Mouse (Mus musculus) spleen, adult 2 months (tissue): ENCODE measurements around the gene Chrnb4.

Source experiments
- CTCF ChIP-seq: fragments of 200-500 bp; IDR thresholded peaks from 2 replicates; pipeline ENCODE4 v1.5.1; 2011; ENCODE audit warnings: mild to moderate bottlenecking, inconsistent platforms; ENCODE audit not compliant: insufficient read depth, insufficient read length, insufficient replicate concordance; ENCODE audit errors: extremely low read depth
- POLR2A ChIP-seq: fragments of 200-500 bp; IDR thresholded peaks from 2 replicates; pipeline ENCODE4 v1.6.1; 2011; ENCODE audit warnings: low read depth, low read length, inconsistent platforms

- TF ChIP-seq POLR2A, result no peak
- no peak for TF ChIP-seq CTCF
Measured at GRCm38 (mm10) chr9:55096870-55097269, 48.3 kb upstream of the Chrnb4 start.
